Mouse (Mus musculus): Measurements from ENCODE around the gene Gspt2. TPM values are rescaled to one million over a fixed set of nuclear protein-coding genes. Genes with fewer than 3 reads are reported as not detected.
"Not testable (repeated sequence)": the region's sequence is repeated elsewhere in the genome, so short reads cannot be mapped to it uniquely, and the experiment has no call there.

The Gspt2 gene
- under 1 TPM; 0.23 to 0.43 TPM for total RNA-seq (2021)
- long read RNA-seq, experiment 1 = 0 reads
- long read RNA-seq, experiment 2 = 0 reads

GRCm38 (mm10) chrX:94635961-94636563 is at the start of gene Gspt2:
Gene Gspt2 (plus strand): TSS chrX:94636069.
- peak; percentile 12 for DNase-seq

- DNase-seq = no peak
Observed at GRCm38 (mm10) chrX:94624835-94625803, 10.8 kb upstream of the Gspt2 start.

- no peak for DNase-seq
Observed at GRCm38 (mm10) chrX:94636911-94637310, 1.0 kb downstream of the Gspt2 start.

GRCm38 (mm10) chrX:94648541-94648940 is 12.7 kb downstream of the Gspt2 start:
- no peak for DNase-seq

GRCm38 (mm10) chrX:94657734-94658133 is 21.9 kb downstream of the Gspt2 start:
- no peak for DNase-seq

GRCm38 (mm10) chrX:94670814-94671213 is 34.9 kb downstream of the Gspt2 start:
- no peak for DNase-seq

GRCm38 (mm10) chrX:94674977-94675376 is 39.1 kb downstream of the Gspt2 start:
- no peak for DNase-seq

GRCm38 (mm10) chrX:94681581-94681980 is 45.7 kb downstream of the Gspt2 start:
- not testable (repeated sequence) for DNase-seq

- peak; percentile 21 for DNase-seq
Observed at GRCm38 (mm10) chrX:94689593-94689992, 53.7 kb downstream of the Gspt2 start.

Other genes starting within 250 kb of the Gspt2 start
- 10 to 100 TPM; 30.9 to 33.0 TPM for gene Maged1, start 93.9 kb upstream of the Gspt2 start, total RNA-seq (2021)
- 1 to 10 TPM; 2.3 to 2.8 TPM for gene Zxdb, start 88.5 kb downstream of the Gspt2 start, total RNA-seq (2021)

All from gastrocnemius, postnatal 25 days (tissue).